Mouse (Mus musculus) myocyte (in vitro differentiated cells): ENCODE data around the gene Rfx3. TPM values are rescaled to one million over a fixed set of nuclear protein-coding genes. Genes with fewer than 3 reads are reported as not detected.

Source experiments
- H3K27me3 ChIP-seq: one replicate; pipeline ENCODE4 v1.6.1; 2011; ENCODE audit not compliant: control insufficient read depth, insufficient read depth, insufficient read length
- H3K36me3 ChIP-seq: one replicate; pipeline ENCODE4 v1.6.1; 2011; ENCODE audit not compliant: control insufficient read depth, insufficient read depth
- H3K4me2 ChIP-seq: one replicate; pipeline ENCODE4 v1.6.1; 2011; ENCODE audit warnings: low read depth, control low read depth
- H3K4me3 ChIP-seq: one replicate; pipeline ENCODE4 v1.5.1; 2011; ENCODE audit warnings: mild to moderate bottlenecking, control low read depth, moderate library complexity
- H3K79me2 ChIP-seq: one replicate; pipeline ENCODE4 v1.6.1; 2011; ENCODE audit not compliant: control insufficient read depth, insufficient read depth
- H3ac ChIP-seq: one replicate; pipeline ENCODE4 v1.6.1; 2011; ENCODE audit not compliant: control insufficient read depth, insufficient read length
- CEBPB ChIP-seq: IDR thresholded peaks from 2 replicates; pipeline ENCODE4 v1.6.1; 2011; ENCODE audit warnings: mild to moderate bottlenecking, moderate library complexity; ENCODE audit not compliant: poor library complexity, insufficient read depth, severe bottlenecking
- E2F4 ChIP-seq: IDR thresholded peaks from one replicate; pipeline ENCODE4 v1.6.1; 2011; ENCODE audit warnings: mild to moderate bottlenecking, control low read depth, moderate library complexity; ENCODE audit not compliant: insufficient read depth
- MAX ChIP-seq: IDR thresholded peaks from one replicate; pipeline ENCODE4 v1.6.1; 2011; ENCODE audit warnings: low read depth, mild to moderate bottlenecking, control low read depth
- MYOD1 ChIP-seq, 3 experiments: IDR thresholded peaks; one replicate each; pipeline ENCODE4 v1.6.1; 2011; ENCODE audit warnings: control low read depth in 2 of 3, low read depth in 2 of 3, mild to moderate bottlenecking in 2 of 3, moderate library complexity in 1 of 3; ENCODE audit not compliant: insufficient read length in 2 of 3, control insufficient read depth in 1 of 3
- MYOG ChIP-seq, 3 experiments: IDR thresholded peaks; one replicate each; pipeline ENCODE4 v1.6.1; 2011; ENCODE audit warnings: control low read depth in 2 of 3, low read depth in 2 of 3, mild to moderate bottlenecking in 2 of 3; ENCODE audit not compliant: insufficient read length in 2 of 3, control insufficient read depth in 1 of 3, insufficient read depth in 1 of 3
- POLR2A ChIP-seq: IDR thresholded peaks from one replicate; pipeline ENCODE4 v1.6.1; 2011; ENCODE audit warnings: low read depth, mild to moderate bottlenecking, control low read depth, moderate library complexity; ENCODE audit not compliant: insufficient read length
- POLR2AphosphoS2 ChIP-seq: IDR thresholded peaks from one replicate; pipeline ENCODE4 v1.6.1; 2011; ENCODE audit warnings: low read depth, control low read depth; ENCODE audit not compliant: insufficient read length
- REST ChIP-seq: IDR thresholded peaks from one replicate; pipeline ENCODE4 v1.6.1; 2011; ENCODE audit warnings: mild to moderate bottlenecking, control low read depth, moderate library complexity; ENCODE audit not compliant: insufficient read depth, insufficient read length
- SRF ChIP-seq: IDR thresholded peaks from one replicate; pipeline ENCODE4 v1.6.1; 2011; ENCODE audit warnings: low read depth; ENCODE audit not compliant: control insufficient read depth, insufficient read length
- TCF12 ChIP-seq: IDR thresholded peaks from one replicate; pipeline ENCODE4 v1.6.1; 2011; ENCODE audit warnings: mild to moderate bottlenecking, control low read depth; ENCODE audit not compliant: poor library complexity, insufficient read depth, severe bottlenecking
- TCF3 ChIP-seq: IDR thresholded peaks from one replicate; pipeline ENCODE4 v1.6.1; 2011; ENCODE audit warnings: low read depth, control low read depth; ENCODE audit not compliant: insufficient read length
- USF1 ChIP-seq: IDR thresholded peaks from one replicate; pipeline ENCODE4 v1.6.1; 2011; ENCODE audit warnings: low read depth, mild to moderate bottlenecking, control low read depth, moderate library complexity
- polyA plus RNA-seq: library from polyadenylated mRNA; unstranded; fragments of >200 nt; fragmentation: generic; extraction: Trizol; gene quantifications from one replicate; pipeline ENCODE4 v1.2.1, GENCODE M21; 2012; ENCODE audit warnings: missing spikeins

The Rfx3 gene
- polyA plus RNA-seq, 1 experiment: 0.94 TPM

GRCm38 (mm10) chr19:27832448-27832847 is 178.5 kb downstream of the Rfx3 start:
- TF ChIP-seq MYOG (IDR thresholded peaks at IDR 0.05; ENCODE audit: control insufficient read depth in 1 of 3, insufficient read depth in 1 of 3, insufficient read length in 2 of 3, low read depth in 2 of 3): no peak
- no peak for TF ChIP-seq MAX
- TF ChIP-seq E2F4: no peak
- no peak for TF ChIP-seq USF1
- TF ChIP-seq REST: no peak
- TF ChIP-seq TCF12: no peak
- TF ChIP-seq SRF: no peak
- no peak for TF ChIP-seq POLR2A
- no peak for TF ChIP-seq TCF3
- no peak for TF ChIP-seq POLR2AphosphoS2
- TF ChIP-seq MYOD1 (IDR thresholded peaks at IDR 0.05; ENCODE audit: control insufficient read depth in 1 of 3, insufficient read length in 2 of 3, low read depth in 2 of 3): no peak
- Histone ChIP-seq H3K36me3 (peaks cover 8% of the 10 kb centered on the region), H3ac (no peak overlapping the region), H3K27me3 (no peaks in the 10 kb centered on the region), H3K79me2 (no peaks in the 10 kb centered on the region), H3K4me2 (no peak overlapping the region), H3K4me3 (no peak overlapping the region)

GRCm38 (mm10) chr19:27828316-27828715 is 182.7 kb downstream of the Rfx3 start:
- no peaks in the 10 kb centered on the region for H3K27me3 ChIP-seq
- H3ac ChIP-seq: no peak overlapping the region
- no peak overlapping the region for H3K4me3 ChIP-seq
- H3K79me2 ChIP-seq: no peaks in the 10 kb centered on the region
- H3K36me3 ChIP-seq: peaks cover 19% of the 10 kb centered on the region
- no peak overlapping the region for H3K4me2 ChIP-seq
- no peak for TF ChIP-seq POLR2A
- no peak for TF ChIP-seq POLR2AphosphoS2
- no peak for TF ChIP-seq TCF3
- TF ChIP-seq E2F4: no peak
- TF ChIP-seq CEBPB: no peak
- no peak for TF ChIP-seq MYOG (IDR thresholded peaks at IDR 0.05; ENCODE audit: control insufficient read depth in 1 of 3, insufficient read depth in 1 of 3, insufficient read length in 2 of 3, low read depth in 2 of 3)
- TF ChIP-seq REST: no peak
- no peak for TF ChIP-seq MAX
- TF ChIP-seq MYOD1 (IDR thresholded peaks at IDR 0.05; ENCODE audit: control insufficient read depth in 1 of 3, insufficient read length in 2 of 3, low read depth in 2 of 3): no peak
- no peak for TF ChIP-seq TCF12
- no peak for TF ChIP-seq USF1
- no peak for TF ChIP-seq SRF

GRCm38 (mm10) chr19:27817661-27818060 is 193.3 kb downstream of the Rfx3 start:
- H3K4me2 ChIP-seq: no peak overlapping the region
- H3K79me2 ChIP-seq: no peaks in the 10 kb centered on the region
- H3K27me3 ChIP-seq: no peaks in the 10 kb centered on the region
- peaks cover 18% of the 10 kb centered on the region for H3K36me3 ChIP-seq
- H3K4me3 ChIP-seq: no peak overlapping the region
- no peak for TF ChIP-seq REST
- TF ChIP-seq MYOG (IDR thresholded peaks at IDR 0.05; ENCODE audit: control insufficient read depth in 1 of 3, insufficient read depth in 1 of 3, insufficient read length in 2 of 3, low read depth in 2 of 3): no peak
- no peak for TF ChIP-seq TCF3
- no peak for TF ChIP-seq USF1
- no peak for TF ChIP-seq TCF12
- no peak overlapping the region for H3ac ChIP-seq

- TF ChIP-seq CEBPB (no peak), POLR2A (no peak), SRF (no peak), MAX (no peak), USF1 (no peak), REST (no peak), MYOD1 (IDR thresholded peaks at IDR 0.05; ENCODE audit: control insufficient read depth in 1 of 3, insufficient read length in 2 of 3, low read depth in 2 of 3) (no peak), E2F4 (no peak), POLR2AphosphoS2 (no peak), MYOG (IDR thresholded peaks at IDR 0.05; ENCODE audit: control insufficient read depth in 1 of 3, insufficient read depth in 1 of 3, insufficient read length in 2 of 3, low read depth in 2 of 3) (no peak), TCF12 (no peak), TCF3 (no peak)
- Histone ChIP-seq H3K79me2 (no peaks in the 10 kb centered on the region), H3ac (no peak overlapping the region), H3K4me2 (no peak overlapping the region), H3K27me3 (no peaks in the 10 kb centered on the region), H3K4me3 (no peak overlapping the region), H3K36me3 (peaks cover 9% of the 10 kb centered on the region)
Measured at GRCm38 (mm10) chr19:27780030-27780429, 230.9 kb downstream of the Rfx3 start.

GRCm38 (mm10) chr19:27770716-27771265 is 240.2 kb downstream of the Rfx3 start:
- H3ac ChIP-seq: no peak overlapping the region
- TF ChIP-seq TCF3 (no peak), TCF12 (no peak), POLR2AphosphoS2 (no peak), POLR2A (no peak), MYOD1 (IDR thresholded peaks at IDR 0.05; ENCODE audit: control insufficient read depth in 1 of 3, insufficient read length in 2 of 3, low read depth in 2 of 3) (no peak), MYOG (IDR thresholded peaks at IDR 0.05; ENCODE audit: control insufficient read depth in 1 of 3, insufficient read depth in 1 of 3, insufficient read length in 2 of 3, low read depth in 2 of 3) (no peak), REST (no peak), SRF (no peak), USF1 (no peak), CEBPB (no peak), MAX (no peak), E2F4 (no peak)
- no peak overlapping the region for H3K4me3 ChIP-seq
- no peaks in the 10 kb centered on the region for H3K27me3 ChIP-seq
- H3K79me2 ChIP-seq: no peaks in the 10 kb centered on the region
- H3K4me2 ChIP-seq: no peak overlapping the region
- H3K36me3 ChIP-seq: peaks cover 14% of the 10 kb centered on the region
